Mouse (Mus musculus): Measurements from ENCODE around the gene Pik3ip1.

Gene Pik3ip1

GRCm38 (mm10) chr11:3329891-3330451, at the start of gene Pik3ip1:
Gene Pik3ip1 (plus strand): TSS chr11:3330401.
- no peak for DNase-seq

- no peak for DNase-seq
Measured at GRCm38 (mm10) chr11:3282887-3283286, 47.3 kb upstream of the Pik3ip1 start.

- no peak for DNase-seq
Measured at GRCm38 (mm10) chr11:3283645-3284044, 46.6 kb upstream of the Pik3ip1 start.

- DNase-seq = no peak
Measured at GRCm38 (mm10) chr11:3285940-3286339, 44.3 kb upstream of the Pik3ip1 start.

GRCm38 (mm10) chr11:3287131-3287530, 43.1 kb upstream of the Pik3ip1 start:
- peak; percentile 66 to 69 for DNase-seq

- DNase-seq = no peak
Measured at GRCm38 (mm10) chr11:3287921-3288320, 42.3 kb upstream of the Pik3ip1 start.

- peak; percentile 66 to 72 for DNase-seq
Measured at GRCm38 (mm10) chr11:3288521-3289301, 41.5 kb upstream of the Pik3ip1 start, which contains the start of gene Patz1. Gene Patz1 (plus strand): TSS chr11:3288874.

- DNase-seq = peak; percentile 73 to 77
Measured at GRCm38 (mm10) chr11:3289302-3289802, 40.8 kb upstream of the Pik3ip1 start.

GRCm38 (mm10) chr11:3289803-3290639, 40.2 kb upstream of the Pik3ip1 start:
- peak; percentile 80 to 92 for DNase-seq

GRCm38 (mm10) chr11:3290640-3291310, 39.4 kb upstream of the Pik3ip1 start:
- peak; percentile 65 to 70 for DNase-seq

GRCm38 (mm10) chr11:3291311-3292061, 38.7 kb upstream of the Pik3ip1 start:
- DNase-seq = peak in 1 of 2 experiments; percentile 64

- DNase-seq = peak; percentile 32 to 52
Measured at GRCm38 (mm10) chr11:3292062-3292421, 38.2 kb upstream of the Pik3ip1 start.

GRCm38 (mm10) chr11:3292711-3293249, 37.4 kb upstream of the Pik3ip1 start:
- peak; percentile 32 for DNase-seq

GRCm38 (mm10) chr11:3293361-3293760, 36.8 kb upstream of the Pik3ip1 start:
- no peak for DNase-seq

GRCm38 (mm10) chr11:3294641-3295040, 35.6 kb upstream of the Pik3ip1 start:
- no peak for DNase-seq

- no peak for DNase-seq
Measured at GRCm38 (mm10) chr11:3296056-3296455, 34.1 kb upstream of the Pik3ip1 start.

GRCm38 (mm10) chr11:3297871-3298812, 32.1 kb upstream of the Pik3ip1 start:
- no peak for DNase-seq

- DNase-seq = no peak
Measured at GRCm38 (mm10) chr11:3298813-3299185, 31.4 kb upstream of the Pik3ip1 start.

GRCm38 (mm10) chr11:3301075-3301474, 29.1 kb upstream of the Pik3ip1 start:
- DNase-seq = no peak

- DNase-seq = no peak
Measured at GRCm38 (mm10) chr11:3302385-3302784, 27.8 kb upstream of the Pik3ip1 start.

- no peak for DNase-seq
Measured at GRCm38 (mm10) chr11:3302792-3303191, 27.4 kb upstream of the Pik3ip1 start.
